Mouse (Mus musculus): Measurements from ENCODE around the gene Pigo.

DNA sequence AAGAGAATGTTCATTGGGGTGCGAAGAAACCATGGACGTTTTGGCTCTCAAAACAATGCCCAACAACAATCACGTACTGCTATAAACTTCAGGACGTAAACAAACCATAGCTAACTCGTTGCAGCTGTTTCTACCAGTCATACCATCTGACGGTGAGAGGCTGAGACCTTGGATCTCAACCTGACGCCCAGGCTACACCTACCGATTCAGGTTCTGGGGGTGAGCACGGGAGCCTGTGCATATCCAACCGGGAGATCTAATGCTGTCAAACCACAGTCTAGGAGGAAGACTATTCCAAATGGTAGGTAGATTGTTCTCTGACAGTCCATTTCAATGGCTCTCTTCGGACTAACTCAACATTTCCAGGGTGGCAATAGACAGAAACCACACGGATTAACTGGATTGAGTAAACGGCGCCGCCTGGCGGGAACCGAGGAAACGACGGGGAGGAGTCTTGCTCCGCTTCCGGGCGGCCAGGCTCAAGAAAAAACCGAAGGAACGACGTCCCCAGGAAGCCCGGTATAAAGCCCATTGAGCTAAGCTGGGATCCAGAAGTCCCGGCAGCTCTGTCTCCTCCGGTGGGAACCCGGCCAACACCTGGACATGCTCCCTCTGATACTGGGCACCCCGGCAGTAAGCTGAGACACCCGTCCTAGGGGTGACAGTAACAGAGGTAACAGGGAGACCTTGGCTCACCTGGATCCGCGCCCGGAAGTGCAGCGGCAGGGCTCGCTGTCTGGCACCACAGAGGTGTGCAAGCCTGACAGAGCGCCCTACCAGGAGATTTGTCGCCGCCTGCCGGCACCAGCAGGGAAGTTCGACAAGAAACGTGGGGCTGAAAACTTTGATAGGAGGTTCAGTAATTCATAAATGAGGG, at the start of gene Pigo:
- TF ChIP-seq CTCF (IDR thresholded peaks at IDR 0.05; ENCODE audit: control insufficient read depth, insufficient read depth, insufficient read length): peak; percentile 88
- no peak for TF ChIP-seq MAX (IDR thresholded peaks at IDR 0.05)
- TF ChIP-seq FOSL1 (IDR thresholded peaks at IDR 0.05; ENCODE audit: insufficient read depth, low read length, poor library complexity, severe bottlenecking): no peak
- no peak for TF ChIP-seq USF1 (IDR thresholded peaks at IDR 0.05; ENCODE audit: low read depth)
- TF ChIP-seq MYOG (IDR thresholded peaks at IDR 0.05; ENCODE audit: control insufficient read depth, extremely low read depth, insufficient read length): no peak
- TF ChIP-seq MYOD1 (IDR thresholded peaks at IDR 0.05; ENCODE audit: control insufficient read depth, insufficient read length, low read depth): no peak
